Mouse (Mus musculus): ENCODE measurements around the gene Dcaf15.

Dcaf15 gene

GRCm38 (mm10) chr8:84104697-84105609, at the start of gene Dcaf15:
Dcaf15 (minus strand) TSS chr8:84104768.
- peak; percentile 99 for DNase-seq

- DNase-seq, result no peak
Observed at GRCm38 (mm10) chr8:84149181-84149580, 44.6 kb upstream of the Dcaf15 start.

- peak; percentile 25 to 27 for DNase-seq
Observed at GRCm38 (mm10) chr8:84148531-84148850, 43.9 kb upstream of the Dcaf15 start.

- DNase-seq, result peak; percentile 94 to 96
Observed at GRCm38 (mm10) chr8:84147769-84148530, 43.4 kb upstream of the Dcaf15 start, which contains the start of the genes Cc2d1a and 4930432K21Rik. Cc2d1a (minus strand) TSS chr8:84147936. 4930432K21Rik (plus strand) TSS chr8:84148025.

GRCm38 (mm10) chr8:84147324-84147766, 42.8 kb upstream of the Dcaf15 start:
- DNase-seq, result peak; percentile 50 to 69

GRCm38 (mm10) chr8:84144636-84145245, 40.2 kb upstream of the Dcaf15 start:
- DNase-seq, result no peak

- DNase-seq, result no peak
Observed at GRCm38 (mm10) chr8:84140838-84141237, 36.3 kb upstream of the Dcaf15 start.

- DNase-seq, result no peak
Observed at GRCm38 (mm10) chr8:84137848-84138247, 33.3 kb upstream of the Dcaf15 start.

GRCm38 (mm10) chr8:84132225-84132624, 27.7 kb upstream of the Dcaf15 start:
- DNase-seq, result no peak

GRCm38 (mm10) chr8:84130806-84131205, 26.2 kb upstream of the Dcaf15 start:
- peak; percentile 37 to 57 for DNase-seq

- peak; percentile 34 to 51 for DNase-seq
Observed at GRCm38 (mm10) chr8:84128277-84128676, 23.7 kb upstream of the Dcaf15 start.

- peak; percentile 28 to 48 for DNase-seq
Observed at GRCm38 (mm10) chr8:84127202-84127901, 22.8 kb upstream of the Dcaf15 start.

- DNase-seq, result no peak
Observed at GRCm38 (mm10) chr8:84126742-84127141, 22.2 kb upstream of the Dcaf15 start.

- DNase-seq, result peak; percentile 43 to 56
Observed at GRCm38 (mm10) chr8:84125656-84126055, 21.1 kb upstream of the Dcaf15 start, which contains the start of gene Podnl1. Podnl1 (plus strand) TSS chr8:84125989.

GRCm38 (mm10) chr8:84122151-84122550, 17.6 kb upstream of the Dcaf15 start:
- no peak for DNase-seq

- DNase-seq, result no peak
Observed at GRCm38 (mm10) chr8:84115646-84116045, 11.1 kb upstream of the Dcaf15 start.

- DNase-seq, result no peak
Observed at GRCm38 (mm10) chr8:84106216-84107040, 1.9 kb upstream of the Dcaf15 start.

GRCm38 (mm10) chr8:84105676-84106075, 1.1 kb upstream of the Dcaf15 start:
- no peak for DNase-seq

- peak; percentile 80 to 88 for DNase-seq
Observed at GRCm38 (mm10) chr8:84104221-84104620, 347 bp downstream of the Dcaf15 start.

GRCm38 (mm10) chr8:84103601-84104000, 967 bp downstream of the Dcaf15 start:
- DNase-seq, result peak in 1 of 2 experiments; percentile 60

Data from kidney, postnatal 4 days (tissue).